Mouse (Mus musculus) cortical plate, adult 2 months (tissue): ENCODE results near the gene Nmrk2.

ENCODE experiments used
- CTCF ChIP-seq: fragments of 200-500 bp; IDR thresholded peaks from 2 replicates; pipeline ENCODE4 v1.5.1; 2011; ENCODE audit warnings: mild to moderate bottlenecking, control low read depth, low read length; ENCODE audit not compliant: insufficient read depth; ENCODE audit errors: extremely low read depth
- POLR2A ChIP-seq: fragments of 200-500 bp; IDR thresholded peaks from 2 replicates; pipeline ENCODE4 v1.6.1; 2011; ENCODE audit warnings: mild to moderate bottlenecking, low read length, control low read depth; ENCODE audit not compliant: insufficient read depth; ENCODE audit errors: extremely low read depth

DNA sequence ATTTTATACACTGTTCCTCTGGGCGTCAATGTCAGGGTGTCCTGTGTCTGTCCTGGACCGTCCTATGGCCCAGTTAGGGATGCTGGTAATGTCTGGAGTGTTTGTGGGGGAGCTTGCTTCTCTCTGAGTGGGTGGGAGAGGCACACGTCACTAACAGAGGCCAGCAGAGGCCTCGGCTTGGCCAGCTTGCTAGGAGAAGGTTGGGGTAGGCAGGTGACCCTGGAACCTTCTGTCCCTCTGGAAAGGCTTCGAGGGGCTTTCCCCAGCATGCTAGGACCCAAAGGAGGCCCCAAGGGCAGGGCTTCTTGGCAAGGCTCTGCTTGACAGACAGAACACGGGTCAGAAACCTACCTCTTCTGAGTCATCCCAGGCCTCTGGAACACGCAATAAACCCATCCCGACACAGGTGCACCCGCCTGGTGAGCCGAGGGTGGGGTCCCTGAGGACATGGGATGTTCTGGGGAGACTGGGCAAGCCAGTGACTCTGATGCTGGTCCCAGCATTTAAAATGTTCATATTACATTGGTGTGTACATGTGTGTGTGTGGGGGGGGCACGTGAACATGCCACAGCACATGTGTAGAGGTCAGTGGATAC is 5.3 kb downstream of the Nmrk2 start:
- TF ChIP-seq CTCF, result no peak
- TF ChIP-seq POLR2A, result no peak
